Mouse (Mus musculus): Measurements from ENCODE around the gene Bmi1. TPM values are rescaled to one million over a fixed set of nuclear protein-coding genes. Genes with fewer than 3 reads are reported as not detected.
A peak's percentile ranks its signal among the peaks of the same experiment; 100 is the strongest.

Bmi1 gene
- total RNA-seq, 1 experiment from 2014 or later, result 66.8 TPM

GRCm38 (mm10) chr2:18684062-18684461, 7.2 kb downstream of the Bmi1 start:
- ATAC-seq (replicated peaks in 1 of 2; ENCODE audit: insufficient read depth in 1 of 2, low FRiP score in 2 of 2, low TSS enrichment in 1 of 2, low read depth in 1 of 2, poor library complexity in 2 of 2, severe bottlenecking in 2 of 2), result no peak

- ATAC-seq (replicated peaks in 1 of 2; ENCODE audit: insufficient read depth in 1 of 2, low FRiP score in 2 of 2, low TSS enrichment in 1 of 2, low read depth in 1 of 2, poor library complexity in 2 of 2, severe bottlenecking in 2 of 2), result no peak
These were observed 9.6 kb downstream of the Bmi1 start for GRCm38 (mm10) chr2:18686386-18686785.

GRCm38 (mm10) chr2:18686826-18687519, 10.2 kb downstream of the Bmi1 start:
- no peak for ATAC-seq (replicated peaks in 1 of 2; ENCODE audit: insufficient read depth in 1 of 2, low FRiP score in 2 of 2, low TSS enrichment in 1 of 2, low read depth in 1 of 2, poor library complexity in 2 of 2, severe bottlenecking in 2 of 2)

- no peak for ATAC-seq (replicated peaks in 1 of 2; ENCODE audit: insufficient read depth in 1 of 2, low FRiP score in 2 of 2, low TSS enrichment in 1 of 2, low read depth in 1 of 2, poor library complexity in 2 of 2, severe bottlenecking in 2 of 2)
These were observed 10.9 kb downstream of the Bmi1 start for GRCm38 (mm10) chr2:18687671-18688170.

GRCm38 (mm10) chr2:18688286-18688685, 11.5 kb downstream of the Bmi1 start:
- ATAC-seq (replicated peaks in 1 of 2; ENCODE audit: insufficient read depth in 1 of 2, low FRiP score in 2 of 2, low TSS enrichment in 1 of 2, low read depth in 1 of 2, poor library complexity in 2 of 2, severe bottlenecking in 2 of 2), result no peak

GRCm38 (mm10) chr2:18688708-18689063, 11.9 kb downstream of the Bmi1 start:
- peak in 1 of 2 experiments; percentile 46; a peak in 1 of 4 replicates for ATAC-seq (replicated peaks in 1 of 2; ENCODE audit: insufficient read depth in 1 of 2, low FRiP score in 2 of 2, low TSS enrichment in 1 of 2, low read depth in 1 of 2, poor library complexity in 2 of 2, severe bottlenecking in 2 of 2)

- ATAC-seq (replicated peaks in 1 of 2; ENCODE audit: insufficient read depth in 1 of 2, low FRiP score in 2 of 2, low TSS enrichment in 1 of 2, low read depth in 1 of 2, poor library complexity in 2 of 2, severe bottlenecking in 2 of 2), result peak; percentile 29 to 37; a peak in 1 of 4 replicates
These were observed 12.5 kb downstream of the Bmi1 start for GRCm38 (mm10) chr2:18689064-18689921.

GRCm38 (mm10) chr2:18690055-18690691, 13.4 kb downstream of the Bmi1 start:
- 0 out of 4 replicates have a peak, but pooled peaks of 1 of the 2 experiments have one; percentile 19 for ATAC-seq (replicated peaks in 1 of 2; ENCODE audit: insufficient read depth in 1 of 2, low FRiP score in 2 of 2, low TSS enrichment in 1 of 2, low read depth in 1 of 2, poor library complexity in 2 of 2, severe bottlenecking in 2 of 2)

GRCm38 (mm10) chr2:18690756-18691155, 13.9 kb downstream of the Bmi1 start:
- no peak for ATAC-seq (replicated peaks in 1 of 2; ENCODE audit: insufficient read depth in 1 of 2, low FRiP score in 2 of 2, low TSS enrichment in 1 of 2, low read depth in 1 of 2, poor library complexity in 2 of 2, severe bottlenecking in 2 of 2)

GRCm38 (mm10) chr2:18692031-18692430, 15.2 kb downstream of the Bmi1 start:
- ATAC-seq (replicated peaks in 1 of 2; ENCODE audit: insufficient read depth in 1 of 2, low FRiP score in 2 of 2, low TSS enrichment in 1 of 2, low read depth in 1 of 2, poor library complexity in 2 of 2, severe bottlenecking in 2 of 2), result no peak

- no peak for ATAC-seq (replicated peaks in 1 of 2; ENCODE audit: insufficient read depth in 1 of 2, low FRiP score in 2 of 2, low TSS enrichment in 1 of 2, low read depth in 1 of 2, poor library complexity in 2 of 2, severe bottlenecking in 2 of 2)
These were observed 15.7 kb downstream of the Bmi1 start for GRCm38 (mm10) chr2:18692548-18692947.

GRCm38 (mm10) chr2:18693491-18693870, 16.7 kb downstream of the Bmi1 start:
- no peak for ATAC-seq (replicated peaks in 1 of 2; ENCODE audit: insufficient read depth in 1 of 2, low FRiP score in 2 of 2, low TSS enrichment in 1 of 2, low read depth in 1 of 2, poor library complexity in 2 of 2, severe bottlenecking in 2 of 2)

- ATAC-seq (replicated peaks in 1 of 2; ENCODE audit: insufficient read depth in 1 of 2, low FRiP score in 2 of 2, low TSS enrichment in 1 of 2, low read depth in 1 of 2, poor library complexity in 2 of 2, severe bottlenecking in 2 of 2), result peak; percentile 39 to 51; a peak in 3 of 4 replicates
These were observed 17.2 kb downstream of the Bmi1 start, which contains the start of gene Spag6 for GRCm38 (mm10) chr2:18693871-18694610. Gene Spag6, plus strand, starts transcription at chr2:18694032.

- no peak for ATAC-seq (replicated peaks in 1 of 2; ENCODE audit: insufficient read depth in 1 of 2, low FRiP score in 2 of 2, low TSS enrichment in 1 of 2, low read depth in 1 of 2, poor library complexity in 2 of 2, severe bottlenecking in 2 of 2)
These were observed 17.8 kb downstream of the Bmi1 start for GRCm38 (mm10) chr2:18694611-18694950.

GRCm38 (mm10) chr2:18695163-18695562, 18.3 kb downstream of the Bmi1 start:
- ATAC-seq (replicated peaks in 1 of 2; ENCODE audit: insufficient read depth in 1 of 2, low FRiP score in 2 of 2, low TSS enrichment in 1 of 2, low read depth in 1 of 2, poor library complexity in 2 of 2, severe bottlenecking in 2 of 2), result no peak

- no peak for ATAC-seq (replicated peaks in 1 of 2; ENCODE audit: insufficient read depth in 1 of 2, low FRiP score in 2 of 2, low TSS enrichment in 1 of 2, low read depth in 1 of 2, poor library complexity in 2 of 2, severe bottlenecking in 2 of 2)
These were observed 18.9 kb downstream of the Bmi1 start for GRCm38 (mm10) chr2:18695629-18696150.

GRCm38 (mm10) chr2:18697591-18698244, 20.9 kb downstream of the Bmi1 start:
- no peak for ATAC-seq (replicated peaks in 1 of 2; ENCODE audit: insufficient read depth in 1 of 2, low FRiP score in 2 of 2, low TSS enrichment in 1 of 2, low read depth in 1 of 2, poor library complexity in 2 of 2, severe bottlenecking in 2 of 2)

All from hematopoietic stem cell, adult 5-6 weeks (primary cell).